Mouse (Mus musculus) adrenal gland, adult 18-20 months (tissue): ENCODE measurements at regions not wholly inside any gene's neighbourhood (a gene's known extent, or its start where the extent isn't known, plus 50 kb on each side); places are given as distances from the start of the nearest gene placed in this dataset.

Experiments
- DNase-seq, 2 experiments: peaks; one replicate each; pipeline ENCODE4 v3.0.0; 2021 to 2022; ENCODE audit warnings: low spot score in 2 of 2

- no peak for DNase-seq
These were observed 352.2 kb upstream of the Ubash3b start for GRCm38 (mm10) chr9:41513701-41514100.

DNA sequence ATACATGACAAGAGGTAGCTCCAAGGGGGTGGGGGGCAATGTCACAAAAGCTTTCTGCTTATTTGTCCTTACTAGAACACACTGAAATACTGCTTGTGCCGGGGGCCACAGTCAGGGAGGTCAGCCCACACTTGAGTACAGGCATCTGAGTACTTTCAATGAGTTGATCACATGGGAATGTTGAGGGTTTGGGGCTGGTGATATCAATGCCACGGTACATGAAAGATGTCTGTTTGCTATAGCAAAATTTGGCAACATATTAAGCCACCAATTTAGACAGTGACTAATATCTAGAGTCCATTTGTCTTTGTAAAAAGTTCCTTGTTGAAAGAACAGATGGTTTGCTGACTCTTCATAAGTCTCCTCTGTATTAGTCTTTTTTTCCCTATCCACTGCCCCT lies 348.1 kb upstream of the Ubash3b start:
- no peak for DNase-seq

- no peak for DNase-seq
These were observed 347.2 kb upstream of the Ubash3b start for GRCm38 (mm10) chr9:41508746-41509145.

- no peak for DNase-seq
These were observed 336.8 kb upstream of the Ubash3b start for GRCm38 (mm10) chr9:41498326-41498725.

DNA sequence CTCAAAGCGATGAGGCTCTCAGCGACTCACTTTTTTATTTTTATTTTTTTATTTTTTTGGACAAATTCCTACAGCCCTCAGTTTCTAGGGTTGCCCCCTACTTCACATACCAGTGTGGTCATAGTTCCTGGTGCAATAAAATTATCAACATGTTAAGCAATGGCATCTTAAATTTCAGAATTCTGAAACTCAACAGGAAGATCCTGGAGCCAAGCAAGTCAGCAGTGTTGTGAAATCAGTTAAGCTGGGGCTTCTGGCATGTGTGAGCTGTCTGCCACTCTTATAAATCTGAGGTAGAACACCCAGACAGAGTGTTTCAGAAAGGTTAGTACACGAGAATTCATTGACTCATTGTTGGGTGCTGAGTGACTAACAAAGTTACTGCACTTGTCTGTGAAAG lies 328.6 kb upstream of the Ubash3b start:
- no peak for DNase-seq

- no peak for DNase-seq
These were observed 326.5 kb upstream of the Ubash3b start for GRCm38 (mm10) chr9:41488046-41488445.

DNA sequence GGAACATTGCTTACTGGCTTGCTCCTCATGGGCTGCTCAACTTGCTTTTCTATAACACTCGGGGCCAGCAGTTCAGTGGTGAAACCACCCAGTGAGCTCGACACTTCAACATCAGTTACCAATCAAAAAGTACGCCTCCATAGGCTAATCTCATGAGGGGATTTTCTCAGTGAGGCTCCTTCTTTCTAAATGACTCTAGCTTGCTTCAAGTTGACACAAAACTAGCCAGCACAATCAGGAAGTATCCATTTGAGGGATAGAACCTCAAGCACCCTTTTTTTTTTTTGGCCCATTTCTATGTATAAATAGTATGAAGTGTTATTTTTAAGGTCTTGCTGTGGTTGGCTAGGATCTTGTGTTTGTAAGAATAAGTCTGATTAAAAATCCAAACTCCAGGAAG lies 321.7 kb upstream of the Ubash3b start:
- no peak for DNase-seq

- no peak for DNase-seq
These were observed 320.2 kb upstream of the Ubash3b start for GRCm38 (mm10) chr9:41481611-41482266.

- peak in 1 of 2 experiments; percentile 26 for DNase-seq
These were observed 318.6 kb upstream of the Ubash3b start for GRCm38 (mm10) chr9:41479854-41480749.

GRCm38 (mm10) chr9:41479085-41479484 lies 317.6 kb upstream of the Ubash3b start:
- DNase-seq: no peak

DNA sequence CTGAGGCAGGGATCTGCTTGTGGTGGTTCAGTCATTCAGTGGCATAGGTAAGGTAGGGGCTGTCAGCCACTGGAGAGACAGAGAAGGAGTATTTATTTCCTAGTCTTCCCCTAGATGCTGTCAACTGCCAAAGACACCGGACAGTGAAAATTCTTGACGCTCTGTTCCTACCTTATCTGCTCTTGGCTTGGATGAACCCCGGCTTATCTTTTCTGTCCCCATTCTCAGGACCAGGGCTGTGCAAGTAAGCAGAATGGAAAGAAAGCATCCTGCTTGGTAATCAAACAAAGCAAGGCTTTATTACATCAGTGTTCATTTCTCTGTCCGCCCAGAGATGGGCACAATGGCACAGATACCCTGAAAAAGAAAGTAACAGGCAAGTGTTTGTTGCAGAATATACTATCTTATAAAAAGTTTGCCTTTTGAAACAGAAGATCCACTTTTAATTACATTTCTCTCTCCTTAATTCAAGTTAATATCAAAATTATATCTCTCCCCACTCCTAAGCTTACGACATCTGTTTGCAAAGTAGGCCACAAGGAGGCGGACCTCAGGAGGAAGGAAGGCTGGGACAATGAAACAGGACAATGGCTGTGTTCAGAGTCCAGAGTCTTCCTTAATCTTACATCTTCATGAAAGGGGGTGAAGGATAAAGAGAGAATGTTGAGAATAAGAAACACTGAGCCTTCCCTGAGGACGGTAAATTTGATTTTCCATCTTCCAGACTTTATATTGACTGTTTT lies 316.8 kb upstream of the Ubash3b start:
- no peak for DNase-seq

GRCm38 (mm10) chr9:41475326-41475725 lies 313.8 kb upstream of the Ubash3b start:
- no peak for DNase-seq

GRCm38 (mm10) chr9:41474945-41475297 lies 313.4 kb upstream of the Ubash3b start:
- no peak for DNase-seq

DNA sequence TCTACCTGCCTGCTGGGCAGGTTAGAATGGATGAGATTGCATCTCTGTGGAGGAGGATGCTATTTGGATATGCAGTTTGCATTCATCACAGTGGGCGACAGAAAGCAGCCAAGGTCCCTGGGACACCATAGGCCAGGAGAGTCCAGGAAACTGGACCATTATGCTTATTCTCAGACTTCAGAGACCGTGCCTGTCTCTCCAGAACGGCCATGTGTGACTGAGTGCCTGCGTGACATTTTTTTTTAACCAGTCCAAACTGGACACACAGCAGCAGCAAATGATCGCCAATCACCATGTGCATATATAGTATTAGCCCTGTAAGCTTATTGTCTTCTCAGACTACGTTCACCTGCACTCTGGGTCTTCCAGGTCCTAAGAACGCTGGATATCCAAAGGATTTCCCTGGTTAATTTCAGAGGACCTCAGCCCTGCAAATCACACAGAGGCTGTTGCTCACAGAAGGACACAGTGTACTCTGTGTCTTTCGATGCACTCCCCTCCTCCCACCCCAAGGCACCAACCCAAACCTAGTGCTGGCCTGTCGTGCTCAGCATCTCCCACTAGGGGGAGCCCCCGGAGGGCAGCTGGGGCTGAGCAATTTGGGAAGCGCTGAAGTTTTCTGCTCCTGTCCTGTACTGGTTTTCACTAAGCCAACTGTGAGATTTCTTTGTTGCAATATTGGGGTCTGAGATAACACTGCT lies 312.9 kb upstream of the Ubash3b start:
- DNase-seq: peak; percentile 88

DNA sequence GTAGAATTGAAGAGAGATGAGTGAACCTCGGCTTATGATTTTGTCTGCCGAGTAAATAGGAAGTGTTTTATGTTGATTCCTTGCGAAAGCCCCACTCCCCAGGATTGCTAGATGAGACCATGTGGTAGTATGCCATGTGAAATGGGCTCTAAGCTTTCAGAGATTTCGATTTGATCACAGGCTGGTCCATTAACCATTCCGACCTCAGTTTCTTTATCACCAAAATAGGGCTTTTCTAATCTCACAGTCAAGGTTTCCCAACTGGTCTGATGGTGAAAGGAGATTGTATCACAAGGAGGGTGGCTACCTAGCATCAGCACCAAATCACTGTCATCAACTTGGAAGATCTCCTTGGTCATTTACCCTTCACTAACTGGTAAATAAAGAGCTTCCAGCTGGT lies 312.0 kb upstream of the Ubash3b start:
- no peak for DNase-seq

DNA sequence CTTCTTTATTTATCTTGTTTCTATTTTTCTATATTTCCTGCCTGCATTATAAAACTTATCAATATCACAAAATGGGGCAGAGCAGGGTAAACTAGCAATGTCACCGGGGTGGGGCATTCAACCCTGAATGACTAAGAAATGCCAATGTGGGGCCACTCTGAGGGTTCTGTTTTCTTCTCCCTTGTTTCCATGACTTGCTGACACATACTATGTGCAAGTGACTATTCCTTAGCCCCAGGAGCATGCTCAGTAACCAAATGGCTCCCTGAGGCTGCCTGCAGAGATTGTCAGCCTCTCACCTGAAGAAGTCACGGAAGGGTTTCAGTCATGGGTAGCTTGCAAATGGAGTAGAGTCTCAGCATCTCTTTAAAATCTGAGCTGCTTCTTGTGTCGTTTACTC lies 309.8 kb upstream of the Ubash3b start:
- no peak for DNase-seq

- DNase-seq: no peak
These were observed 308.5 kb upstream of the Ubash3b start for GRCm38 (mm10) chr9:41470010-41470409.

DNA sequence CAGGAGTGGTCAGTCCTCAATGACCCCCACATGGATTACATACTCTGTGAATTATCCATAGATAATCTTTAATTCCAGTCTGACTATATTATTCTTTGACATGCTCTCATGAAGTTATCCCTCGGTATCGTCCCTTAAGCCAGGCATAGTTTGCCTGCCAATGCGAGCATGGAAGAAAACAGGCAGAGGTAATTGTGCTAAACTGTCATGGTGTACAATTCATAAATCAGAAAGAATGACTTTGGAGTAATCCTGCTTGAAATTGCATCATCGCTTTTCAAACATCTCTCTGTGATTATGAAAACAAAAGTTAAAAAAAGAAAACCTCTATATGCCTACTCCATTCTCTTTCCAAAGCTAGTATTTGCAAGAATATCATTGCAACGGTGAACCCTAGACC lies 307.9 kb upstream of the Ubash3b start:
- DNase-seq: no peak

- no peak for DNase-seq
These were observed 302.7 kb upstream of the Ubash3b start for GRCm38 (mm10) chr9:41464057-41464685.

DNA sequence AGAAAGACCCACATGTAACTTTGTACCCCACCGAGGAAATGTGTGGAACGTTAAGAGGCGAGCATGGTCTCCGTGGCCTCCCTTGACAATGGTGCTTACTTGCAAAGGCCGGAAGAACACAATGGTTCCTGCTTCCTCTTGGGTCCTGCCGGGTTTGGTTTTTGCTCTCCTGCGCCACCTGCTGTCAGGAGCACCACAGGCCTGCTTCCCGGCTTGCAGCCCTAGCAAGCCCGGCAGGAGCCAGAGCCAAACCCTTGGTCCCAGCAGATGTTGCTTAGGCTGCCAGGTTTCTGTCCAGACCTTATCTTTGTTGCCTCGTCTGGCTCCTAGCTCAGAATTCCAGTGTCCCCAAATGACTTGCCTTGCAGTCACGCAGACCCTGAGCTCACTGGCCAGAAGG lies 300.2 kb upstream of the Ubash3b start:
- DNase-seq: peak; percentile 90 to 91

DNA sequence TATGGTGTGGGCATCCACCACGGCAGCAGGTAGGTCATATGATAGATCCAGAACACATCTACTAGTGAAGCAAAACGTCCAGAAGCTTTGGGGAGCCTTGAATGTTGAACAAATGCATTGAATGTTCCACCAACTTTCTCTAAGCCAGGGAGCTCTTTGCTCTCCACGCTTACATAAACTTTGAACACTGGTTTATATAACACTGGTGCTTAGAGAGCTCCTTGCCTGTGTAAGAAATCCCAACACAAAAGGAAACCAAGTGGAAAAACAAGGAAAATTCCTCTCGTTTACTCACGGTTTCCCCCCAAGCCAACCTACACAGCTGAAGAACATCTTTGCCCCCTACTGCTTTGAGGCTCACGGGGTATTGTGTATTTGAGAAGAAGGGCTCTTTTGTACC lies 299.2 kb upstream of the Ubash3b start:
- DNase-seq: no peak
